Mouse (Mus musculus) brown adipose tissue, adult 24 weeks (tissue): ENCODE measurements around the gene Gm29644. TPM values are rescaled to one million over a fixed set of nuclear protein-coding genes. Genes with fewer than 3 reads are reported as not detected.
"Not testable (repeated sequence)": the region's sequence is repeated elsewhere in the genome, so short reads cannot be mapped to it uniquely, and the experiment has no call there.

ENCODE experiments used
- H3K27ac ChIP-seq: fragments of 200-500 bp; replicated peaks from 2 replicates; pipeline ENCODE4 v1.5.1; 2012; ENCODE audit warnings: low read depth, mild to moderate bottlenecking, low read length
- H3K4me1 ChIP-seq: fragments of 200-500 bp; 2 replicates; pipeline ENCODE4 v1.6.1; 2012; ENCODE audit warnings: low read length, mixed read lengths; ENCODE audit not compliant: control insufficient read depth, insufficient read depth, insufficient read length
- H3K4me3 ChIP-seq: fragments of 200-500 bp; 2 replicates; pipeline ENCODE4 v1.5.1; 2012; ENCODE audit warnings: low read depth, mild to moderate bottlenecking, low read length, moderate library complexity; ENCODE audit not compliant: insufficient read depth
- polyA plus RNA-seq: library from polyadenylated mRNA; stranded (reverse); fragments of >200 nt; gene quantifications from 2 replicates; pipeline ENCODE4 v1.2.4, GENCODE M21; 2012; ENCODE audit not compliant: missing spikeins, insufficient read depth, insufficient read length

The Gm29644 gene
- polyA plus RNA-seq, result not detected in 2 replicates

- H3K4me3 ChIP-seq, H3K4me1 ChIP-seq, H3K27ac ChIP-seq: not testable (repeated sequence)
Measured at GRCm38 (mm10) chrY:70303187-70303586, at the start of gene Gm29644, which contains the start of gene Gm29423. TSS of gene Gm29644 (minus strand) at chrY:70303343. TSS of gene Gm29423 (minus strand) at chrY:70303287.

DNA sequence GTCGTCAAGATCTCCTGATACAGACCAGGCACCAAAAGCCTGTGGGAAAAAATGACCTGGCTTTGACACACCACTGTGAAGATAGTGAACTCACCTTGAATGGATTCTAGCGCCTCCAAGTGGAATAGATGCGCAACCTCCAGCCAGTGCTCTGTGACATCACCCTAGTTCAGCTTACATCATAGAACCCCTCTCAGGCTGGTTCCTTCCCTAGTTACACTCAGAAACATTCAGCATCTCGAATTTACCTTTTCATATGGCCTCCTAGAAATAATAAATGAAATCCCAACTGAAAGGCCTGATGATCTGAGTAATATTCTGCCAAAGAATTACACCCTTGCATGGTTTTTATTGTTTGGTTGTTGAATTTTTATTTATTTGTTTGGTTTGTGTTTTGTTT, 29.6 kb downstream of the Gm29644 start, which contains the start of gene Gm21118:
Gene Gm21118, minus strand, starts transcription at position 101 of the 400 bp plus-strand sequence.
- H3K4me3 ChIP-seq, H3K4me1 ChIP-seq, H3K27ac ChIP-seq: not testable (repeated sequence)

Other genes with a start within 250 kb of the Gm29644 start
- gene Gm21118, start 29.7 kb downstream of the Gm29644 start, polyA plus RNA-seq, result not detected in 2 replicates
- not detected in 2 replicates for gene Gm29423, start 56 bp downstream of the Gm29644 start, polyA plus RNA-seq
- gene Gm20888, start 138.5 kb upstream of the Gm29644 start, polyA plus RNA-seq, result not detected in 2 replicates